Mouse (Mus musculus): ENCODE data around the gene Scgb2b24. TPM values are rescaled to one million over a fixed set of nuclear protein-coding genes. Genes with fewer than 3 reads are reported as not detected.

Gene Scgb2b24
- not detected in 2 replicates for polyA plus RNA-seq (2014; fragmentation: Nextera tagmentation; extraction: Ambion mirVana)

DNA sequence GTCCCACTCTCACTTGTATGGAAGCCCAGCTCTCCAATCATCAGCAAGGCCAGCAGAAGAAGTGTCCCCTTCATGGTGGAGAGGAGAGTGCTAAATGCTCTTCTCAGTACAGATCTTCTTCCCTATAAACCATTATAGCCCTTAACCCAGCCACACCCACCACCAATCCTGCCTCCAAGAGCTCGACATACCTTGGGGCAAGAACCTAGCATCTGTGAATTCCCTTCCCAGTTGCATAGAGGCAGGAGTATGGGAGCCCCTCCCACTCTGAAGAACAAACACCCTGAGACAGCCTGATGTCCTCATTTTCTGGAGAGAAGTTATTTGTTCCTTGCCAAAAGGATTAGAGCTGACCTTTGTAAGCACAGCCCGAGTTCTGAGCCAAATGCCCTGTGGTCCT is at the start of gene Scgb2b24:
Gene Scgb2b24, minus strand, starts transcription at position 101 of the 400 bp plus-strand sequence.
- no peak within 1 kb of the TSS for H3K4me2 ChIP-seq (replicated peaks; ENCODE audit: low read depth, low read length)
- no peak within 1 kb of the TSS for H3K9ac ChIP-seq (replicated peaks; ENCODE audit: low read depth, low read length)
- WGBS: 74% methylated on average over 2 of the region's 2 CpGs
- no peaks in the 10 kb centered on the region for H3K36me3 ChIP-seq (ENCODE audit: control insufficient read depth, insufficient read depth, low read length)
- H3K4me3 ChIP-seq (ENCODE audit: low read depth, low read length): no peak within 1 kb of the TSS
- peaks cover 34% of the 10 kb centered on the region; the same call in 1 of the 2 replicates for H3K9me3 ChIP-seq (ENCODE audit: control insufficient read depth, low read depth, low read length)
- no peak for ATAC-seq (ENCODE audit: insufficient number of reproducible peaks, insufficient read depth, low FRiP score, low read depth)
- H3K27ac ChIP-seq (ENCODE audit: low read length): no peak within 1 kb of the TSS
- no peaks in the 10 kb centered on the region for H3K4me1 ChIP-seq (ENCODE audit: control insufficient read depth, insufficient read depth, low read length)
- no peaks in the 10 kb centered on the region for H3K27me3 ChIP-seq (ENCODE audit: control insufficient read depth, insufficient read depth, low read length)

DNA sequence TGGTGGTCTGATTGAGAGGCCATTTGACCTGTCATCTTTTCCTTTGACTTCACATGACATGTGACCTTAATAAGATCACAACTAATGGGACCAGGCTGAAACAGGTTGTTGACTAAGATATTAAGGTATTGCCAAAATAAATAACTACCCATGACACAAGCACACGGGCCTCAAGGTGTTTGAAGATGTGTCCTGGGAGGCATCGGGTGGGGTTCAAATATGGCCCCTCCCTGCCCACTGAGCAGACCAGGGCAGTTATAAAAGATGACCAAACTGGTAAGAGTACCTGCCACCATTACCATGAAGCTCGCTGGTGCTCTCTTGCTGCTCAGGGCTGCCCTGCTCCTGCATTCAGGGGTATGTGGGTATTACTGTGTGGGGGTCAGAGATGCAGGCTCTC is 4.4 kb upstream of the Scgb2b24 start, which contains the start of gene Scgb1b24:
Gene Scgb1b24, plus strand, starts transcription at position 301 of the 400 bp plus-strand sequence.
- ATAC-seq (ENCODE audit: insufficient number of reproducible peaks, insufficient read depth, low FRiP score, low read depth): no peak
- H3K4me1 ChIP-seq (ENCODE audit: control insufficient read depth, insufficient read depth, low read length): no peaks in the 10 kb centered on the region
- H3K9me3 ChIP-seq (ENCODE audit: control insufficient read depth, low read depth, low read length): peaks cover 18% of the 10 kb centered on the region; the same call in 1 of the 2 replicates
- H3K4me3 ChIP-seq (ENCODE audit: low read depth, low read length): no peak within 1 kb of the TSS
- 73% methylated on average over 3 of the region's 3 CpGs for WGBS
- no peak within 1 kb of the TSS for H3K27ac ChIP-seq (ENCODE audit: low read length)
- H3K27me3 ChIP-seq (ENCODE audit: control insufficient read depth, insufficient read depth, low read length): no peaks in the 10 kb centered on the region
- H3K4me2 ChIP-seq (replicated peaks; ENCODE audit: low read depth, low read length): no peak within 1 kb of the TSS
- H3K36me3 ChIP-seq (ENCODE audit: control insufficient read depth, insufficient read depth, low read length): no peaks in the 10 kb centered on the region
- no peak within 1 kb of the TSS for H3K9ac ChIP-seq (replicated peaks; ENCODE audit: low read depth, low read length)

DNA sequence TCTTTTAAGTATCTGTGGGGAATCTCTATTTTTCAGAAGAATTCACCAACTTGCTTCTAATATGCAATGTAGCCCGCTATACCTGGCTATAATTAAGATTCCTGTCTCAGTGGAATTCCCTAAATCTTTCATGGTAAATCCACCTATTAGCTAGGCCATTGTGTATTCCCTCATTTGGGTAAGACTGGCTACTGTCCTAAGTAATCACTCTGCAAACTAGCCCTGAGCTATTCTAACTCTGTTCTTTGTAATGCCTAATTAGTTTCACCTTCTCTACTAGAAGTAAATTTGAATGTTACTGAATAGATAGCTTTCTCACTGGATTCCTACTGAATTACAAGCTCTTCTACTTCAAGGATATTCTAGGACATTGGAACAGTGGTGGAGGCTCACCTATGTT is 49.2 kb downstream of the Scgb2b24 start:
- no peak overlapping the region for H3K4me3 ChIP-seq (ENCODE audit: low read depth, low read length)
- no peak for ATAC-seq (ENCODE audit: insufficient number of reproducible peaks, insufficient read depth, low FRiP score, low read depth)
- H3K9ac ChIP-seq (replicated peaks; ENCODE audit: low read depth, low read length): no peak overlapping the region
- no peak overlapping the region for H3K27ac ChIP-seq (ENCODE audit: low read length)
- H3K4me1 ChIP-seq (ENCODE audit: control insufficient read depth, insufficient read depth, low read length): no peaks in the 10 kb centered on the region
- peaks cover 14% of the 10 kb centered on the region; the same call in 1 of the 2 replicates for H3K9me3 ChIP-seq (ENCODE audit: control insufficient read depth, low read depth, low read length)
- 20% methylated on average over 1 of the region's 1 CpGs for WGBS
- no peak overlapping the region for H3K4me2 ChIP-seq (replicated peaks; ENCODE audit: low read depth, low read length)
- no peaks in the 10 kb centered on the region for H3K27me3 ChIP-seq (ENCODE audit: control insufficient read depth, insufficient read depth, low read length)
- H3K36me3 ChIP-seq (ENCODE audit: control insufficient read depth, insufficient read depth, low read length): no peaks in the 10 kb centered on the region

Other genes starting within 250 kb of the Scgb2b24 start
- gene Scgb2b21, start 218.9 kb downstream of the Scgb2b24 start, polyA plus RNA-seq (2014; fragmentation: Nextera tagmentation; extraction: Ambion mirVana): not detected in 2 replicates
- not detected in 2 replicates for gene Scgb1b24, start 4.5 kb upstream of the Scgb2b24 start, polyA plus RNA-seq (2014; fragmentation: Nextera tagmentation; extraction: Ambion mirVana)
- not detected in 2 replicates for gene Scgb2b26, start 205.7 kb upstream of the Scgb2b24 start, polyA plus RNA-seq (2014; fragmentation: Nextera tagmentation; extraction: Ambion mirVana)